Comparison of ENCODE assay signal across 8 mouse cellular contexts in genomic region chr1:180641518-180642227, GRCm38 (mm10). TPM values are rescaled to one million over a fixed set of nuclear protein-coding genes. Genes with fewer than 3 reads are reported as not detected.
DNase-seq lines count a peak whose midpoint lies in the region; ATAC-seq lines count a peak whose summit lies in the region.

No protein-coding gene starts in this region.

- peak overlapping the region; percentile 81 for H3K4me2 ChIP-seq in forebrain, embryonic 16.5 days (ENCODE audit: low read length)
- H3K4me2 ChIP-seq in midbrain, embryonic 13.5 days (replicated peaks): peak overlapping the region; percentile 90

- peak overlapping the region; percentile 95 for H3K9ac ChIP-seq in forebrain, embryonic 16.5 days (replicated peaks; ENCODE audit: low read depth, low read length)
- H3K9ac ChIP-seq in midbrain, embryonic 13.5 days (replicated peaks): peak overlapping the region; percentile 98

- no peaks in the 10 kb centered on the region for H3K9me3 ChIP-seq in forebrain, embryonic 16.5 days (ENCODE audit: control insufficient read depth, low read length)
- H3K9me3 ChIP-seq in midbrain, embryonic 13.5 days: no peaks in the 10 kb centered on the region

- ATAC-seq in cerebellum, adult (ENCODE audit: insufficient number of reproducible peaks, low FRiP score, low TSS enrichment): peak; percentile 42
- ATAC-seq in forebrain, embryonic 16.5 days: peak; percentile 67
- ATAC-seq in midbrain, embryonic 13.5 days: peak; percentile 77

- no peaks in the 10 kb centered on the region for H3K36me3 ChIP-seq in forebrain, embryonic 16.5 days (ENCODE audit: control insufficient read depth, insufficient read depth)
- H3K36me3 ChIP-seq in midbrain, embryonic 13.5 days: peaks cover 2% of the 10 kb centered on the region; the same call in 1 of the 2 replicates

- H3K27ac ChIP-seq in forebrain, embryonic 16.5 days (ENCODE audit: low read length): peak overlapping the region; percentile 92
- H3K27ac ChIP-seq in midbrain, embryonic 13.5 days: peak overlapping the region; percentile 89

- WGBS in forebrain, embryonic 16.5 days: 3% methylated on average over 49 of the region's 50 CpGs
- 3% methylated on average over 46 of the region's 50 CpGs for WGBS in midbrain, embryonic 13.5 days

- peaks cover 18% of the 10 kb centered on the region for H3K4me1 ChIP-seq in forebrain, embryonic 16.5 days (replicated peaks; ENCODE audit: control insufficient read depth, insufficient read depth, low read length)
- H3K4me1 ChIP-seq in midbrain, embryonic 13.5 days (replicated peaks): peaks cover 28% of the 10 kb centered on the region

- no peaks in the 10 kb centered on the region for H3K27me3 ChIP-seq in forebrain, embryonic 16.5 days (replicated peaks; ENCODE audit: control insufficient read depth, insufficient read depth, low read length)
- no peaks in the 10 kb centered on the region for H3K27me3 ChIP-seq in midbrain, embryonic 13.5 days

- DNase-seq in retina, embryonic 14.5 days (ENCODE audit: low spot score): peak; percentile 43
- no peak for DNase-seq in retina, postnatal 1 day
- peak; percentile 57 to 67 for DNase-seq in kidney, postnatal 4 days
- no peak for DNase-seq in Muller cell, postnatal 12 days (ENCODE audit: inconsistent ontology term)
- no peak for DNase-seq in B cell, adult 2 months

- peak overlapping the region; percentile 98 for H3K4me3 ChIP-seq in forebrain, embryonic 16.5 days (replicated peaks; ENCODE audit: low read length)
- peak overlapping the region; percentile 99 for H3K4me3 ChIP-seq in midbrain, embryonic 13.5 days (replicated peaks)

RNA-seq across cellular contexts. Expression of gene Lin9, which starts 0.7 kb away (rescaled TPM):
- 16.2 and 17.7 TPM in 2 replicates for polyA plus RNA-seq in forebrain, embryonic 16.5 days (2015; fragmentation: Nextera tagmentation; extraction: Ambion mirVana)
- polyA plus RNA-seq in midbrain, embryonic 13.5 days (2015; fragmentation: Nextera tagmentation; extraction: Ambion mirVana): 17.1 and 19.1 TPM in 2 replicates

RNA-seq across cellular contexts. Expression of gene Mixl1, which starts 55.2 kb away (rescaled TPM):
- 0.10 TPM in 1 of 2 replicates, not detected in the other for polyA plus RNA-seq in forebrain, embryonic 16.5 days (2015; fragmentation: Nextera tagmentation; extraction: Ambion mirVana)
- polyA plus RNA-seq in midbrain, embryonic 13.5 days (2015; fragmentation: Nextera tagmentation; extraction: Ambion mirVana): not detected in 2 replicates

Comparison
In these comparisons a context has a peak if more than half of its experiments do, and no peak if none do; other contexts are left out.
1. DNase-seq: peak in retina, embryonic 14.5 days (single experiment) and kidney, postnatal 4 days (2 of 2); none in retina, postnatal 1 day (single experiment), Muller cell, postnatal 12 days (single experiment) and B cell, adult 2 months (0 of 2).
2. Peak in every context shown above with its lines, with median percentiles within 50 percentile points of each other: ATAC-seq.